Mouse (Mus musculus) heart, embryonic 14.5 days (tissue): ENCODE measurements around the gene Tkt. TPM values are rescaled to one million over a fixed set of nuclear protein-coding genes. Genes with fewer than 3 reads are reported as not detected.
A peak's percentile ranks its signal among the peaks of the same experiment; 100 is the strongest.

Source experiments
- ATAC-seq: fragments of 200-750 bp; cut with Nextera tagmentation; 2 replicates; pipeline ENCODE4 v1.8.0; 2017; ENCODE audit warnings: low read depth, moderate TSS enrichment; ENCODE audit not compliant: insufficient number of reproducible peaks, insufficient read depth, low FRiP score
- H3K27ac ChIP-seq, 2 experiments: fragments of 200-500 bp in 1 of 2; fragments of 300-500 bp in 1 of 2; sonication (generic) in 1 of 2; replicated peaks in 1 of 2; 2 replicates each; pipeline ENCODE4 v1.5.1; 2012 to 2014; ENCODE audit warnings: low read depth in 2 of 2, low read length in 2 of 2, control low read depth in 1 of 2, mild to moderate bottlenecking in 1 of 2, mixed read lengths in 1 of 2; ENCODE audit not compliant: control insufficient read depth in 1 of 2, insufficient read depth in 1 of 2
- H3K27me3 ChIP-seq: fragments of 300-500 bp; sonication (generic); 2 replicates; pipeline ENCODE4 v1.6.1; 2014; ENCODE audit warnings: mild to moderate bottlenecking, low read length, control low read depth; ENCODE audit not compliant: control insufficient read depth, insufficient read depth
- H3K36me3 ChIP-seq: fragments of 300-500 bp; sonication (generic); 2 replicates; pipeline ENCODE4 v1.6.1; 2014; ENCODE audit warnings: mild to moderate bottlenecking, control low read depth, low read length, mixed read lengths; ENCODE audit not compliant: control insufficient read depth, insufficient read depth
- H3K4me1 ChIP-seq, 2 experiments: fragments of 200-500 bp in 1 of 2; fragments of 300-500 bp in 1 of 2; sonication (generic) in 1 of 2; 2 replicates each; pipeline ENCODE4 v1.6.1; 2012 to 2014; ENCODE audit warnings: low read length in 2 of 2, control low read depth in 1 of 2, mixed read lengths in 1 of 2; ENCODE audit not compliant: control insufficient read depth in 2 of 2, insufficient read depth in 2 of 2
- H3K4me2 ChIP-seq: fragments of 300-500 bp; sonication (generic); 2 replicates; pipeline ENCODE4 v1.6.1; 2014; ENCODE audit warnings: mild to moderate bottlenecking, low read length
- H3K4me3 ChIP-seq, 2 experiments: fragments of 200-500 bp in 1 of 2; fragments of 300-500 bp in 1 of 2; sonication (generic) in 1 of 2; 2 replicates each; pipeline ENCODE4 v1.5.1; 2012 to 2014; ENCODE audit warnings: low read length in 2 of 2, mild to moderate bottlenecking in 2 of 2, control low read depth in 1 of 2, low read depth in 1 of 2, moderate library complexity in 1 of 2; ENCODE audit not compliant: control insufficient read depth in 1 of 2, insufficient read depth in 1 of 2
- H3K9ac ChIP-seq: fragments of 300-500 bp; sonication (generic); 2 replicates; pipeline ENCODE4 v1.6.1; 2014; ENCODE audit warnings: mild to moderate bottlenecking, low read length
- H3K9me3 ChIP-seq: fragments of 300-500 bp; sonication (generic); 2 replicates; pipeline ENCODE4 v1.6.1; 2016; ENCODE audit warnings: low read length, control low read depth; ENCODE audit not compliant: control insufficient read depth
- WGBS: fragments of 180-500 bp; shearing (Covaris S2); extraction: QIAGEN DNeasy Blood & Tissue Kit; methylation state at CpG from one replicate; pipeline ENCODE4 v1.1.7; 2014; 5-methylcytosine and 5-hydroxymethylcytosine counted together
- polyA plus RNA-seq: library from polyadenylated mRNA; unstranded; fragments of >200 nt; fragmentation: Nextera tagmentation; extraction: Ambion mirVana; gene quantifications from 2 replicates; pipeline ENCODE4 v1.2.1, GENCODE M21; 2014

Gene Tkt
- polyA plus RNA-seq, 1 experiment from 2014 or later, result 31.5 TPM

- no peak overlapping the region for H3K27ac ChIP-seq
- H3K4me3 ChIP-seq, result no peak overlapping the region
- WGBS, result 88% methylated on average over 8 of the region's 8 CpGs
- no peak for ATAC-seq
- H3K27me3 ChIP-seq, result no peaks in the 10 kb centered on the region
- peaks cover 38% of the 10 kb centered on the region for H3K36me3 ChIP-seq
- H3K4me1 ChIP-seq, result peaks cover 28 to 36% of the 10 kb centered on the region in 2 experiments
- H3K4me2 ChIP-seq, result no peak overlapping the region
- H3K9me3 ChIP-seq, result no peaks in the 10 kb centered on the region
- H3K9ac ChIP-seq, result no peak overlapping the region
These were observed 47.6 kb downstream of the Tkt start for GRCm38 (mm10) chr14:30595576-30596313.

- no peak overlapping the region for H3K4me2 ChIP-seq
- H3K27ac ChIP-seq, result no peak overlapping the region
- H3K27me3 ChIP-seq, result no peaks in the 10 kb centered on the region
- H3K36me3 ChIP-seq, result peaks cover 44% of the 10 kb centered on the region
- ATAC-seq, result no peak
- no peaks in the 10 kb centered on the region for H3K9me3 ChIP-seq
- 82% methylated on average over 3 of the region's 3 CpGs for WGBS
- H3K9ac ChIP-seq, result no peak overlapping the region
- H3K4me3 ChIP-seq, result no peak overlapping the region
- H3K4me1 ChIP-seq, result peaks cover 28 to 36% of the 10 kb centered on the region in 2 experiments
These were observed 48.2 kb downstream of the Tkt start for GRCm38 (mm10) chr14:30596407-30596806.

GRCm38 (mm10) chr14:30597142-30597541 is 49.0 kb downstream of the Tkt start:
- Histone ChIP-seq H3K9ac (no peak overlapping the region), H3K4me3 (no peak overlapping the region), H3K36me3 (peaks cover 52% of the 10 kb centered on the region), H3K4me2 (no peak overlapping the region), H3K9me3 (no peaks in the 10 kb centered on the region), H3K27ac (no peak overlapping the region), H3K27me3 (no peaks in the 10 kb centered on the region), H3K4me1 (peaks cover 25 to 30% of the 10 kb centered on the region in 2 experiments)
- 53% methylated on average over 2 of the region's 2 CpGs for WGBS
- no peak for ATAC-seq

GRCm38 (mm10) chr14:30606817-30607216 is 58.7 kb downstream of the Tkt start:
- Histone ChIP-seq H3K36me3 (peaks cover 55% of the 10 kb centered on the region), H3K27ac (no peak overlapping the region), H3K4me2 (no peak overlapping the region), H3K9me3 (no peaks in the 10 kb centered on the region), H3K4me3 (no peak overlapping the region), H3K9ac (no peak overlapping the region), H3K27me3 (no peaks in the 10 kb centered on the region), H3K4me1 (peaks cover 3 to 9% of the 10 kb centered on the region in 2 experiments; a peak in 2 of 4 replicates)
- ATAC-seq, result no peak
- 88% methylated on average over 5 of the region's 5 CpGs for WGBS

GRCm38 (mm10) chr14:30607696-30608095 is 59.5 kb downstream of the Tkt start:
- H3K27me3 ChIP-seq, result no peaks in the 10 kb centered on the region
- no peak overlapping the region for H3K27ac ChIP-seq
- H3K4me1 ChIP-seq, result peaks cover 3 to 9% of the 10 kb centered on the region in 2 experiments; a peak in 2 of 4 replicates
- no peak overlapping the region for H3K4me2 ChIP-seq
- peaks cover 46% of the 10 kb centered on the region for H3K36me3 ChIP-seq
- H3K9me3 ChIP-seq, result no peaks in the 10 kb centered on the region
- WGBS, result 80% methylated on average over 4 of the region's 4 CpGs
- ATAC-seq, result peak; percentile 22; the same call in 1 of the 2 replicates
- H3K9ac ChIP-seq, result no peak overlapping the region
- H3K4me3 ChIP-seq, result no peak overlapping the region

- Histone ChIP-seq H3K9me3 (no peaks in the 10 kb centered on the region), H3K4me2 (no peak overlapping the region), H3K4me1 (peaks cover 3 to 9% of the 10 kb centered on the region in 2 experiments; a peak in 2 of 4 replicates), H3K4me3 (no peak overlapping the region), H3K9ac (no peak overlapping the region), H3K27me3 (no peaks in the 10 kb centered on the region), H3K36me3 (peaks cover 43% of the 10 kb centered on the region), H3K27ac (no peak overlapping the region)
- no peak for ATAC-seq
- WGBS, result 87% methylated on average over 6 of the region's 6 CpGs
These were observed 60.0 kb downstream of the Tkt start for GRCm38 (mm10) chr14:30608176-30608575.

GRCm38 (mm10) chr14:30609499-30609898 is 61.3 kb downstream of the Tkt start:
- 91% methylated on average over 3 of the region's 3 CpGs for WGBS
- Histone ChIP-seq H3K4me2 (no peak overlapping the region), H3K36me3 (peaks cover 32% of the 10 kb centered on the region), H3K9ac (no peak overlapping the region), H3K9me3 (no peaks in the 10 kb centered on the region), H3K27me3 (no peaks in the 10 kb centered on the region), H3K4me3 (no peak overlapping the region), H3K27ac (no peak overlapping the region), H3K4me1 (peaks cover 4 to 10% of the 10 kb centered on the region in 2 experiments; a peak in 2 of 4 replicates)
- ATAC-seq, result no peak
